Mouse (Mus musculus) liver, embryonic 14.5 days (tissue): ENCODE results near the gene Tlk1. TPM values are rescaled to one million over a fixed set of nuclear protein-coding genes. Genes with fewer than 3 reads are reported as not detected.

Experiments used
- ATAC-seq: fragments of 200-750 bp; cut with Nextera tagmentation; 2 replicates; pipeline ENCODE4 v1.8.0; 2017; ENCODE audit warnings: moderate number of reproducible peaks, mild to moderate bottlenecking, moderate library complexity; ENCODE audit not compliant: insufficient read depth
- DNase-seq, 3 experiments: peaks; one replicate each; pipeline ENCODE4 v3.0.0-alpha.2; 2012 to 2013; ENCODE audit warnings: low read depth in 3 of 3, low spot score in 3 of 3
- H3K27ac ChIP-seq: fragments of 300-500 bp; sonication (generic); 2 replicates; pipeline ENCODE4 v1.5.1; 2014; ENCODE audit warnings: moderate library complexity, mild to moderate bottlenecking, control low read depth, inconsistent platforms
- H3K27me3 ChIP-seq: fragments of 300-500 bp; sonication (generic); 2 replicates; pipeline ENCODE4 v1.6.1; 2014; ENCODE audit warnings: mild to moderate bottlenecking, low read length, moderate library complexity; ENCODE audit not compliant: control insufficient read depth, insufficient read depth
- H3K36me3 ChIP-seq: fragments of 300-500 bp; sonication (generic); replicated peaks from 2 replicates; pipeline ENCODE4 v1.6.1; 2014; ENCODE audit warnings: low read depth; ENCODE audit not compliant: control insufficient read depth, insufficient read depth
- H3K4me1 ChIP-seq, 2 experiments: fragments of 200-500 bp in 1 of 2; fragments of 300-500 bp in 1 of 2; sonication (generic) in 1 of 2; replicated peaks; 2 replicates each; pipeline ENCODE4 v1.6.1; 2012 to 2014; ENCODE audit warnings: antibody characterized with exemption in 1 of 2, inconsistent platforms in 1 of 2, low read length in 1 of 2; ENCODE audit not compliant: control insufficient read depth in 2 of 2, insufficient read depth in 2 of 2
- H3K4me2 ChIP-seq: fragments of 300-500 bp; sonication (generic); 2 replicates; pipeline ENCODE4 v1.6.1; 2014; ENCODE audit warnings: low read depth, mild to moderate bottlenecking, control low read depth, moderate library complexity
- H3K4me3 ChIP-seq, 2 experiments: fragments of 200-500 bp in 1 of 2; fragments of 300-500 bp in 1 of 2; sonication (generic) in 1 of 2; 2 replicates each; pipeline ENCODE4 v1.5.1; 2012 to 2014; ENCODE audit warnings: low read depth in 2 of 2, low read length in 2 of 2, mild to moderate bottlenecking in 2 of 2, control low read depth in 1 of 2, inconsistent platforms in 1 of 2, moderate library complexity in 1 of 2; ENCODE audit not compliant: insufficient read depth in 1 of 2
- H3K9ac ChIP-seq: fragments of 300-500 bp; sonication (generic); replicated peaks from 2 replicates; pipeline ENCODE4 v1.6.1; 2014; ENCODE audit warnings: mild to moderate bottlenecking, control low read depth, moderate library complexity
- H3K9me3 ChIP-seq: fragments of 300-500 bp; sonication (generic); 2 replicates; pipeline ENCODE4 v1.6.1; 2016; ENCODE audit warnings: low read length, mixed read lengths; ENCODE audit not compliant: control insufficient read depth
- CTCF ChIP-seq: IDR thresholded peaks from 2 replicates; pipeline ENCODE4 v1.5.1; 2016; ENCODE audit warnings: antibody characterized with exemption, low read depth, control low read depth
- EP300 ChIP-seq: IDR thresholded peaks from 2 replicates; pipeline ENCODE4 v1.6.1; 2016; ENCODE audit warnings: antibody characterized with exemption, low read depth
- WGBS: fragments of 180-500 bp; shearing (Covaris S2); extraction: QIAGEN DNeasy Blood & Tissue Kit; methylation state at CpG from one replicate; pipeline ENCODE4 v1.1.7; 2014; ENCODE audit not compliant: insufficient replicate concordance; 5-methylcytosine and 5-hydroxymethylcytosine counted together
- polyA plus RNA-seq, 2 experiments: library from polyadenylated mRNA; depleted of rRNA in 1 of 2; stranded (reverse) in 1 of 2; unstranded in 1 of 2; fragments of >200 nt; fragmentation: Nextera tagmentation in 1 of 2; extraction: Ambion mirVana in 1 of 2; gene quantifications; 2 replicates each; pipeline versions ENCODE4 v1.2.1 to v1.2.3; 2012 to 2014

Gene Tlk1
- polyA plus RNA-seq, 2 experiments = 23.7 to 24.3 TPM

- Histone ChIP-seq H3K4me3 (no peak overlapping the region), H3K27ac (no peak overlapping the region), H3K9ac (no peak overlapping the region), H3K27me3 (no peaks in the 10 kb centered on the region), H3K9me3 (no peaks in the 10 kb centered on the region), H3K4me1 (peaks cover 22 to 40% of the 10 kb centered on the region in 2 experiments), H3K36me3 (no peaks in the 10 kb centered on the region), H3K4me2 (peak overlapping the region; percentile 6; the same call in 1 of the 2 replicates)
- WGBS = 44% methylated on average over 9 of the region's 9 CpGs
- DNase-seq (no peak), ATAC-seq (no peak)
- TF ChIP-seq EP300 = no peak
- no peak for TF ChIP-seq CTCF
Measured at GRCm38 (mm10) chr2:70835641-70836305, 10.2 kb upstream of the Tlk1 start.

- 56% methylated on average over 2 of the region's 2 CpGs for WGBS
- TF ChIP-seq CTCF (no peak), EP300 (no peak)
- H3K4me3 ChIP-seq = no peak overlapping the region
- DNase-seq = no peak
- H3K36me3 ChIP-seq = no peaks in the 10 kb centered on the region
- no peak for ATAC-seq
- peak overlapping the region; percentile 6; the same call in 1 of the 2 replicates for H3K4me2 ChIP-seq
- no peaks in the 10 kb centered on the region for H3K27me3 ChIP-seq
- H3K9ac ChIP-seq = no peak overlapping the region
- H3K27ac ChIP-seq = no peak overlapping the region
- no peaks in the 10 kb centered on the region for H3K9me3 ChIP-seq
- peaks cover 27 to 45% of the 10 kb centered on the region in 2 experiments for H3K4me1 ChIP-seq
Measured at GRCm38 (mm10) chr2:70835209-70835608, 9.7 kb upstream of the Tlk1 start.

- Histone ChIP-seq H3K27ac (no peak overlapping the region), H3K27me3 (no peaks in the 10 kb centered on the region)
Measured at GRCm38 (mm10) chr2:70833261-70833660, 7.7 kb upstream of the Tlk1 start.

GRCm38 (mm10) chr2:70831709-70832350, 6.3 kb upstream of the Tlk1 start:
- no peak for ATAC-seq
- no peak for TF ChIP-seq CTCF

More at GRCm38 (mm10) chr2:70833261-70833660, 7.7 kb upstream of the Tlk1 start:
- TF ChIP-seq CTCF = no peak
- TF ChIP-seq EP300 = no peak
- Histone ChIP-seq H3K4me3 (no peak overlapping the region), H3K4me2 (no peak overlapping the region), H3K4me1 (peaks cover 42 to 55% of the 10 kb centered on the region in 2 experiments), H3K9ac (no peak overlapping the region), H3K9me3 (no peaks in the 10 kb centered on the region), H3K36me3 (no peaks in the 10 kb centered on the region)
- no peak for DNase-seq
- 26% methylated on average over 1 of the region's 1 CpGs for WGBS
- ATAC-seq = no peak

GRCm38 (mm10) chr2:70830683-70831082, 5.2 kb upstream of the Tlk1 start:
- Histone ChIP-seq H3K9ac (no peak overlapping the region; the same call in 1 of the 2 replicates), H3K4me1 (peaks cover 62 to 65% of the 10 kb centered on the region in 2 experiments), H3K4me3 (no peak overlapping the region), H3K4me2 (peak overlapping the region; percentile 35), H3K9me3 (no peaks in the 10 kb centered on the region), H3K36me3 (no peaks in the 10 kb centered on the region), H3K27me3 (no peaks in the 10 kb centered on the region), H3K27ac (peak overlapping the region; percentile 97)
- no peak for TF ChIP-seq CTCF
- peak; percentile 86 for TF ChIP-seq EP300
- WGBS = 3% methylated on average over 2 of the region's 2 CpGs
- ATAC-seq (peak; percentile 48), DNase-seq (peak; percentile 77 to 81 (median 78))

More at GRCm38 (mm10) chr2:70831709-70832350, 6.3 kb upstream of the Tlk1 start:
- H3K4me1 ChIP-seq = peaks cover 56 to 66% of the 10 kb centered on the region in 2 experiments
- no peaks in the 10 kb centered on the region for H3K36me3 ChIP-seq
- H3K27me3 ChIP-seq = no peaks in the 10 kb centered on the region
- WGBS = 59% methylated on average over 10 of the region's 10 CpGs
- H3K4me2 ChIP-seq = no peak overlapping the region
- H3K9me3 ChIP-seq = no peaks in the 10 kb centered on the region
- no peak overlapping the region for H3K9ac ChIP-seq
- no peak for DNase-seq
- H3K27ac ChIP-seq = peak overlapping the region; percentile 97
- no peak overlapping the region for H3K4me3 ChIP-seq
